Mouse (Mus musculus) liver, embryonic 14.5 days (tissue): ENCODE measurements around the gene Fut2. TPM values are rescaled to one million over a fixed set of nuclear protein-coding genes. Genes with fewer than 3 reads are reported as not detected.

Source experiments
- ATAC-seq: fragments of 200-750 bp; cut with Nextera tagmentation; 2 replicates; pipeline ENCODE4 v1.8.0; 2017; ENCODE audit warnings: moderate number of reproducible peaks, mild to moderate bottlenecking, moderate library complexity; ENCODE audit not compliant: insufficient read depth
- DNase-seq, 3 experiments: peaks; one replicate each; pipeline ENCODE4 v3.0.0-alpha.2; 2012 to 2013; ENCODE audit warnings: low read depth in 3 of 3, low spot score in 3 of 3
- H3K27ac ChIP-seq: fragments of 300-500 bp; sonication (generic); 2 replicates; pipeline ENCODE4 v1.5.1; 2014; ENCODE audit warnings: moderate library complexity, mild to moderate bottlenecking, control low read depth, inconsistent platforms
- H3K27me3 ChIP-seq: fragments of 300-500 bp; sonication (generic); 2 replicates; pipeline ENCODE4 v1.6.1; 2014; ENCODE audit warnings: mild to moderate bottlenecking, low read length, moderate library complexity; ENCODE audit not compliant: control insufficient read depth, insufficient read depth
- H3K36me3 ChIP-seq: fragments of 300-500 bp; sonication (generic); replicated peaks from 2 replicates; pipeline ENCODE4 v1.6.1; 2014; ENCODE audit warnings: low read depth; ENCODE audit not compliant: control insufficient read depth, insufficient read depth
- H3K4me1 ChIP-seq, 2 experiments: fragments of 200-500 bp in 1 of 2; fragments of 300-500 bp in 1 of 2; sonication (generic) in 1 of 2; replicated peaks; 2 replicates each; pipeline ENCODE4 v1.6.1; 2012 to 2014; ENCODE audit warnings: antibody characterized with exemption in 1 of 2, inconsistent platforms in 1 of 2, low read length in 1 of 2; ENCODE audit not compliant: control insufficient read depth in 2 of 2, insufficient read depth in 2 of 2
- H3K4me2 ChIP-seq: fragments of 300-500 bp; sonication (generic); 2 replicates; pipeline ENCODE4 v1.6.1; 2014; ENCODE audit warnings: low read depth, mild to moderate bottlenecking, control low read depth, moderate library complexity
- H3K4me3 ChIP-seq, 2 experiments: fragments of 200-500 bp in 1 of 2; fragments of 300-500 bp in 1 of 2; sonication (generic) in 1 of 2; 2 replicates each; pipeline ENCODE4 v1.5.1; 2012 to 2014; ENCODE audit warnings: low read depth in 2 of 2, low read length in 2 of 2, mild to moderate bottlenecking in 2 of 2, control low read depth in 1 of 2, inconsistent platforms in 1 of 2, moderate library complexity in 1 of 2; ENCODE audit not compliant: insufficient read depth in 1 of 2
- H3K9ac ChIP-seq: fragments of 300-500 bp; sonication (generic); replicated peaks from 2 replicates; pipeline ENCODE4 v1.6.1; 2014; ENCODE audit warnings: mild to moderate bottlenecking, control low read depth, moderate library complexity
- H3K9me3 ChIP-seq: fragments of 300-500 bp; sonication (generic); 2 replicates; pipeline ENCODE4 v1.6.1; 2016; ENCODE audit warnings: low read length, mixed read lengths; ENCODE audit not compliant: control insufficient read depth
- CTCF ChIP-seq: IDR thresholded peaks from 2 replicates; pipeline ENCODE4 v1.5.1; 2016; ENCODE audit warnings: antibody characterized with exemption, low read depth, control low read depth
- EP300 ChIP-seq: IDR thresholded peaks from 2 replicates; pipeline ENCODE4 v1.6.1; 2016; ENCODE audit warnings: antibody characterized with exemption, low read depth
- WGBS: fragments of 180-500 bp; shearing (Covaris S2); extraction: QIAGEN DNeasy Blood & Tissue Kit; methylation state at CpG from one replicate; pipeline ENCODE4 v1.1.7; 2014; ENCODE audit not compliant: insufficient replicate concordance; 5-methylcytosine and 5-hydroxymethylcytosine counted together
- polyA plus RNA-seq, 2 experiments: library from polyadenylated mRNA; depleted of rRNA in 1 of 2; stranded (reverse) in 1 of 2; unstranded in 1 of 2; fragments of >200 nt; fragmentation: Nextera tagmentation in 1 of 2; extraction: Ambion mirVana in 1 of 2; gene quantifications; 2 replicates each; pipeline versions ENCODE4 v1.2.1 to v1.2.3; 2012 to 2014

Gene Fut2
- polyA plus RNA-seq, 2 experiments = not detected

DNA sequence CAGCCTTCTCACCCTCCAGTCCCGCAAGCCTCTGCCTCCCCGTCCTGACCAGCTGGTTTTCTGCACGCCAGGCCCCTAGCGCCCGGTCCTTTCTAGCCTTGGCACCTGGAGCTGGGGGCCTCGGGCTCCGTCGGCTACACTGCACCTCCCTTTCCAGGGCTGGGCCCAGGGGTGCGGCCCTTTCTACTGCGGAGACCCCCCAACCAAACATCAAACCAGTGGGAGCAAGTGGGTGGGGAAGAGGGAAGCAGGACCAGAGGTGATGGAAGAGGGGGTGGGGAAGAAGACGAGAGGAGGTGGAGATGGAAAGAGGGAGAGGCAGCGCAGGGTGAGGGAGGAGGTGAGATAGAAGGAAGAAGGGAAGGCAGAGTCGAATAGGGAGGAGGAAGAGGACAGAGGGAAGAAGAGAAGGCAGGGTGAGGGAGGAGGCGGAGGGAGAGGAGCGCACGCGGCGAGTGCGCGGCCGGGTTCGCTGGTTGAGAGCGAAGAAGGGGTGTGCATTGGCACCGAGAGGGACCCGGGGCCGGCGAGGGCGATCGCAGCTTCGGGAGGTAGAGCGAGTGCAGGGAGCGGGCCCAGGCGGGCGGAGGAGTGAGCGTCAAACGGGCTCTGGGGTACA, 33.4 kb upstream of the Fut2 start, which contains the start of gene Car11:
Car11 (plus strand) TSS at position 321 of the 619 bp plus-strand sequence.
- Histone ChIP-seq H3K4me3 (no peak within 1 kb of the TSS; a peak in 1 of 4 replicates), H3K9ac (no peak within 1 kb of the TSS), H3K36me3 (no peaks in the 10 kb centered on the region), H3K4me2 (peak within 1 kb of the TSS; percentile 36), H3K4me1 (peaks cover 8 to 10% of the 10 kb centered on the region in 2 experiments), H3K27me3 (peaks cover 31% of the 10 kb centered on the region), H3K9me3 (no peaks in the 10 kb centered on the region), H3K27ac (no peak within 1 kb of the TSS)
- no peak for TF ChIP-seq EP300
- TF ChIP-seq CTCF = no peak
- DNase-seq = no peak
- 5% methylated on average over 35 of the region's 36 CpGs for WGBS
- ATAC-seq = no peak

DNA sequence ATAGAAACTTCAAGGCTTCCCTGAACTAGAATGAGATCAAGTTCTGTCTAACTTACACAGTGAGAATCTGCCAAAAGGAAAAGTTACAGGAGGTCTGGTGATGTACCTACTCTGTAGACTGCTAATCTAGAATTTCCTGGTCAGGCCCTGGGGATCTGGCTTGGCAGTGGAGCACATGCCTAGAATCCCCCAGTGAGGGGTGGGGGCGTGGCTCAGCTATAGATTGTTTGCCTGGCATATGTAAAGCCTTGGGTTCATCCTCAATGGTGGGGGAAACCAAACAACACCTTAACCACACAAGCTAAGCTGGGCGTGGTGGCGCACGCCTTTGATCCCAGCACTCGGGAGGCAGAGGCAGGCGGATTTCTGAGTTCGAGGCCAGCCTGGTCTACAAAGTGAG, 31.7 kb upstream of the Fut2 start:
- Histone ChIP-seq H3K9me3 (no peaks in the 10 kb centered on the region), H3K9ac (no peak overlapping the region), H3K4me3 (no peak overlapping the region), H3K27ac (no peak overlapping the region), H3K4me2 (no peak overlapping the region), H3K27me3 (peaks cover 31% of the 10 kb centered on the region), H3K36me3 (no peaks in the 10 kb centered on the region), H3K4me1 (no peaks in the 10 kb centered on the region)
- DNase-seq (no peak), ATAC-seq (no peak)
- 60% methylated on average over 7 of the region's 7 CpGs for WGBS
- TF ChIP-seq CTCF (no peak), EP300 (no peak)

DNA sequence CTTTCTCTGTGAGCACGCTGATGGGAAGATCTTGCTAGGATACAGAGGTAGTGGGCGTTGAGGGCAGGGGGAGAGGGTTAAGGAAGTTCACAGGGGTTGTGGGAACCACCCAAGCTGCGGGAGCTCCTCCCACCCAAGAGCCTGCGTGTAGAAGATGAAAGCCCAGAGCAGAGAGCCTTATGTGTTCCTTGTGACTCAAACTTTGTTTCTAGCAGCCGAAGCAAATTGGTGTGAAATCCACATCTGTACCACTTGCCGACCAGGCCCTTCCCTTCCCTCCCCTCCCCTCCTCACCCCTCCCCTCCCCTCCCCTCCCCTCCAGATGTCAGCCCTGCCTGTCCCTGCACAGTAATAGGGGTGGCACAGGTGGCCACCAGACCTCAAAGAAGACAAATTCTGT, 28.9 kb upstream of the Fut2 start:
- H3K27me3 ChIP-seq = peaks cover 17% of the 10 kb centered on the region
- ATAC-seq = no peak
- no peaks in the 10 kb centered on the region for H3K4me1 ChIP-seq
- no peaks in the 10 kb centered on the region for H3K9me3 ChIP-seq
- H3K36me3 ChIP-seq = no peaks in the 10 kb centered on the region
- TF ChIP-seq CTCF (no peak), EP300 (no peak)
- H3K4me2 ChIP-seq = no peak overlapping the region
- no peak overlapping the region for H3K9ac ChIP-seq
- 22% methylated on average over 6 of the region's 6 CpGs for WGBS
- H3K27ac ChIP-seq = no peak overlapping the region
- no peak for DNase-seq
- H3K4me3 ChIP-seq = no peak overlapping the region

DNA sequence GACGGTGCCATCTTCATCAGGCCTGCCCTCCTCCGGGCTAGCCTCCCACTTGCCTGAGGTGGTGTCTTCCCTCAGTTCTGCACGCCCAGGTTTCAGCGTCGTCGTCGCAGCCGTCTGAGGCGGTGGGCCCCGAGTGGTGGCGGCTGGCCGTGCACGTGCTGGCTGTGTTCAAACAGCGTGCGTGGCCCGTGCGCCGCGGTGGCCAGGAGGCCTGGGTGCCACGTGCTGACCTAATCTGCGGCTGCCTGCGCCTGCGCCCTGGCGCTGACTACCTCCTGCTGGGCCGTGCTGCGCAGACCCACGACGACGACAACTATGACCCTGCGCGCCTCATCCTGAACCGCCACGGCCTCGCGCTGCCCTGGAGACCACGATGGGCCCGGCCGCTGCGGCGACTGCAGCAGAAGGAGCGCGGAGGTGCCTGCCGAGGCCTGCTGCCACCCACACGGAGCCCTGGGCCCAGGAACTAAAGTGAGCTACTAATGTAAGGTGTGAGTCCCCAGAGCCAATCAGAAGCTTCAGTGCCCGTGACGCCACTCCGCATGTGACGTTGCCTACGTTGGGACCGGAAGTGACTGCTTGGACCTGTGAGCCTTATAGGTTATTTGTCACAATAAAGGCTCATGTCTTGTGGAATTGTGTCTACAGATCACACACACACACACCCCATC, 27.9 kb upstream of the Fut2 start, which contains the start of gene Sec1:
Sec1 (minus strand) TSS at position 482 of the 671 bp plus-strand sequence.
- Histone ChIP-seq H3K4me3 (no peak within 1 kb of the TSS), H3K9ac (no peak within 1 kb of the TSS), H3K27me3 (peaks cover 7% of the 10 kb centered on the region), H3K9me3 (no peaks in the 10 kb centered on the region), H3K4me1 (no peaks in the 10 kb centered on the region), H3K4me2 (no peak within 1 kb of the TSS), H3K27ac (no peak within 1 kb of the TSS), H3K36me3 (no peaks in the 10 kb centered on the region)
- ATAC-seq = no peak
- 84% methylated on average over 50 of the region's 50 CpGs for WGBS
- no peak for DNase-seq
- TF ChIP-seq CTCF (no peak), EP300 (no peak)

DNA sequence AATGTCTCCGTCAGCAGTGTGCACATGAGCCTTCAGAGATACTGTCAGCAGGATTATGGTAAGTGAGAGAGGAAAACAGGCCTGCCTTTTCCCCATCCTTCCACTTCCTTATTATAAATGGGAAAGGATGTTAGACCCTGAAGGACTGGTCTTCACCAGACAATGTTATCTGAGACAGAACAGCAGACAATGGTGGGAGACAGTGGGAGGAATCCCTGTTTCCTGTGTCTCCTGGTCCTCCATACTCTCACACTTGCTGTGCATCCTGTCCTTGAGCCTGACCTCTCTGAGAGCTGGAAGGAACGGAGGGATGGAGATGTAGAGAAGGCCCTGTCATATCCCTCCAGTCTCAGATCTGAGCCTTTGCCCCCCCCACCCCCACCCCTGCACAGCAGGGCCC, 26.2 kb upstream of the Fut2 start:
- peak; percentile 33; the same call in 1 of the 2 replicates for ATAC-seq
- TF ChIP-seq EP300 (no peak), CTCF (no peak)
- no peak overlapping the region for H3K27ac ChIP-seq

More for the DNA sequence above, 26.2 kb upstream of the Fut2 start:
- H3K36me3 ChIP-seq = no peaks in the 10 kb centered on the region
- H3K4me2 ChIP-seq = no peak overlapping the region
- no peaks in the 10 kb centered on the region for H3K27me3 ChIP-seq
- H3K9me3 ChIP-seq = no peaks in the 10 kb centered on the region
- H3K9ac ChIP-seq = no peak overlapping the region
- WGBS = 58% methylated on average over 2 of the region's 2 CpGs
- no peak for DNase-seq
- H3K4me1 ChIP-seq = no peaks in the 10 kb centered on the region
- no peak overlapping the region for H3K4me3 ChIP-seq
